In the genomic region with DNA sequence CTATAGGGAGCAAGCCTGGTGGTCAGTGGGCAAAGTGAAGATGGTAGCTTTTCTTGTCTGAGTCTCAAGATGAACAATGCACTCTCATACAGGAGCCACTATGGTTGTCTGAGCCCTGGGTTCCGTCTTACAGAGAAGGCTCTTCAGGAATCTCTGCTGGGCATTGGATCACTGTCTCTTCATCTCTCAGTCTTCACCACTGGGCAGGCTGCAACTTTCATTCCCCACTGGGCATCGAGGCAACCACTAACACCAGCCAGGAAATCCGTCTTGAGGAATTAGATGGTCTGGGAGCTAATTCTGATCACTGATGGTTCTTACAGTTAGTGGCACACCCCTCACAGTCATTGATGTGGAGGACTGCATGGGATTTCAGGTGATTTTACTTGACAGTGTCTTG, we compare ENCODE assay signal across 21 mouse cellular contexts.
DNase-seq lines count a peak whose midpoint lies in the region; ATAC-seq lines count a peak whose summit lies in the region.
"Had no signal": no experiment of that assay in that cellular context is flagged by ENCODE, and none has a peak within 500 bp of the region (broad histone marks: within the 10 kb centered on the region; RNA-seq: fewer than 3 reads in every experiment).

No protein-coding gene starts in this region.

- peaks cover 14% of the 10 kb centered on the region; the same call in 1 of the 2 replicates for H3K27me3 ChIP-seq in heart, embryonic 12.5 days (replicated peaks)
- peaks cover 3% of the 10 kb centered on the region; the same call in 1 of the 2 replicates for H3K27me3 ChIP-seq in heart, embryonic 10.5 days (ENCODE audit: insufficient read depth, poor library complexity, severe bottlenecking)
- H3K27me3 ChIP-seq: CH12.LX, Patski had no signal

- H3K36me3 ChIP-seq in heart, embryonic 12.5 days, result no peaks in the 10 kb centered on the region
- H3K36me3 ChIP-seq in heart, embryonic 10.5 days, result no peaks in the 10 kb centered on the region
- H3K36me3 ChIP-seq: G1E had no signal

- no peak for ATAC-seq in heart, embryonic 12.5 days (ENCODE audit: insufficient number of reproducible peaks, low FRiP score)
- ATAC-seq: activated CD4-positive, CD25-positive, alpha-beta regulatory T cell, adult 4 months; CD4-positive, CD25-positive, alpha-beta regulatory T cell, adult 4 months; Patski had no signal

- DNase-seq in heart, adult 11 months, result peak; percentile 61
- DNase-seq in heart, embryonic 10.5 days (ENCODE audit: low spot score), result peak; percentile 58
- no peak for DNase-seq in heart, adult 8-10 months (ENCODE audit: low spot score)
- peak; percentile 1 for DNase-seq in thymus, postnatal 4 days
- no peak for DNase-seq in thymus, postnatal 25 days
- DNase-seq: adrenal gland, adult 2 months; adrenal gland, adult 8-10 months; adrenal gland, postnatal 10 days; adrenal gland, postnatal 14 days; adrenal gland, postnatal 25 days; adrenal gland, postnatal 36 days; B cell, adult 2 months; cerebellum, adult 11 months; cerebellum, adult 11-12 months; cerebellum, adult 18-20 months had no signal

- H3K9me3 ChIP-seq in heart, embryonic 12.5 days (replicated peaks), result no peaks in the 10 kb centered on the region; the same call in 1 of the 2 replicates
- no peaks in the 10 kb centered on the region for H3K9me3 ChIP-seq in heart, embryonic 10.5 days

- H3K4me1 ChIP-seq in heart, embryonic 12.5 days (replicated peaks), result peaks cover 13% of the 10 kb centered on the region
- no peaks in the 10 kb centered on the region for H3K4me1 ChIP-seq in heart, embryonic 10.5 days

- H3K4me3 ChIP-seq in heart, embryonic 12.5 days, result no peak overlapping the region
- no peak overlapping the region for H3K4me3 ChIP-seq in heart, embryonic 10.5 days

- H3K4me2 ChIP-seq in heart, embryonic 12.5 days, result no peak overlapping the region

- 80% methylated on average over 3 of the region's 3 CpGs for WGBS in heart, embryonic 12.5 days
- 80% methylated on average over 3 of the region's 3 CpGs for WGBS in heart, embryonic 10.5 days

- no peak overlapping the region for H3K9ac ChIP-seq in heart, embryonic 12.5 days

- H3K27ac ChIP-seq in heart, embryonic 12.5 days (ENCODE audit: poor library complexity, severe bottlenecking), result no peak overlapping the region
- no peak overlapping the region for H3K27ac ChIP-seq in heart, embryonic 10.5 days

Comparison
In these comparisons a context has a peak if more than half of its experiments do, and no peak if none do; other contexts are left out.
1. DNase-seq: peak in heart, adult 11 months (single experiment), heart, embryonic 10.5 days (single experiment) and thymus, postnatal 4 days (single experiment); none in heart, adult 8-10 months (single experiment) and thymus, postnatal 25 days (single experiment).